Mouse (Mus musculus): ENCODE results near the gene Treml1. TPM values are rescaled to one million over a fixed set of nuclear protein-coding genes. Genes with fewer than 3 reads are reported as not detected.

The Treml1 gene
- not detected for polyA plus RNA-seq (2014; fragmentation: Illumina TruSeq; extraction: RNeasy Lipid Tissue Mini Kit (QIAGEN cat#74804); ENCODE audit: low read depth, low replicate concordance)

GRCm38 (mm10) chr17:48359616-48360015 lies at the start of gene Treml1:
Gene Treml1, plus strand, starts transcription at chr17:48359916.

GRCm38 (mm10) chr17:48315905-48316579 lies 43.7 kb upstream of the Treml1 start, which contains the start of gene B430306N03Rik:
Gene B430306N03Rik, plus strand, starts transcription at chr17:48316141.

GRCm38 (mm10) chr17:48346231-48346630 lies 13.5 kb upstream of the Treml1 start, which contains the start of gene Trem2:
Gene Trem2, plus strand, starts transcription at chr17:48346401.

GRCm38 (mm10) chr17:48409380-48410298 lies 49.9 kb downstream of the Treml1 start, which contains the start of the genes Nfya and Oard1:
Gene Nfya, minus strand, starts transcription at chr17:48409906.
Gene Oard1, plus strand, starts transcription at chr17:48410014.

Other genes starting within 250 kb of the Treml1 start
- gene 9830107B12Rik, start 213.6 kb upstream of the Treml1 start, polyA plus RNA-seq (2014; fragmentation: Illumina TruSeq; extraction: RNeasy Lipid Tissue Mini Kit (QIAGEN cat#74804); ENCODE audit: low read depth, low replicate concordance) = not detected
- not detected for gene A530064D06Rik, start 192.6 kb upstream of the Treml1 start, polyA plus RNA-seq (2014; fragmentation: Illumina TruSeq; extraction: RNeasy Lipid Tissue Mini Kit (QIAGEN cat#74804); ENCODE audit: low read depth, low replicate concordance)
- not detected for gene Trem1, start 127.1 kb upstream of the Treml1 start, polyA plus RNA-seq (2014; fragmentation: Illumina TruSeq; extraction: RNeasy Lipid Tissue Mini Kit (QIAGEN cat#74804); ENCODE audit: low read depth, low replicate concordance)
- not detected for gene Trem3, start 112.1 kb upstream of the Treml1 start, polyA plus RNA-seq (2014; fragmentation: Illumina TruSeq; extraction: RNeasy Lipid Tissue Mini Kit (QIAGEN cat#74804); ENCODE audit: low read depth, low replicate concordance)
- not detected for gene Treml4, start 95.6 kb upstream of the Treml1 start, polyA plus RNA-seq (2014; fragmentation: Illumina TruSeq; extraction: RNeasy Lipid Tissue Mini Kit (QIAGEN cat#74804); ENCODE audit: low read depth, low replicate concordance)
- 0.13 TPM for gene Treml2, start 60.4 kb upstream of the Treml1 start, polyA plus RNA-seq (2014; fragmentation: Illumina TruSeq; extraction: RNeasy Lipid Tissue Mini Kit (QIAGEN cat#74804); ENCODE audit: low read depth, low replicate concordance)
- 0.16 TPM for gene B430306N03Rik, start 43.8 kb upstream of the Treml1 start, polyA plus RNA-seq (2014; fragmentation: Illumina TruSeq; extraction: RNeasy Lipid Tissue Mini Kit (QIAGEN cat#74804); ENCODE audit: low read depth, low replicate concordance)
- gene Trem2, start 13.5 kb upstream of the Treml1 start, polyA plus RNA-seq (2014; fragmentation: Illumina TruSeq; extraction: RNeasy Lipid Tissue Mini Kit (QIAGEN cat#74804); ENCODE audit: low read depth, low replicate concordance) = 2.2 TPM
- 25.8 TPM for gene Nfya, start 50.0 kb downstream of the Treml1 start, polyA plus RNA-seq (2014; fragmentation: Illumina TruSeq; extraction: RNeasy Lipid Tissue Mini Kit (QIAGEN cat#74804); ENCODE audit: low read depth, low replicate concordance)
- gene Oard1, start 50.1 kb downstream of the Treml1 start, polyA plus RNA-seq (2014; fragmentation: Illumina TruSeq; extraction: RNeasy Lipid Tissue Mini Kit (QIAGEN cat#74804); ENCODE audit: low read depth, low replicate concordance) = 41.8 TPM
- gene Apobec2, start 73.0 kb downstream of the Treml1 start, polyA plus RNA-seq (2014; fragmentation: Illumina TruSeq; extraction: RNeasy Lipid Tissue Mini Kit (QIAGEN cat#74804); ENCODE audit: low read depth, low replicate concordance) = 274 TPM
- not detected for gene Tspo2, start 91.6 kb downstream of the Treml1 start, polyA plus RNA-seq (2014; fragmentation: Illumina TruSeq; extraction: RNeasy Lipid Tissue Mini Kit (QIAGEN cat#74804); ENCODE audit: low read depth, low replicate concordance)
- not detected for gene Unc5cl, start 95.0 kb downstream of the Treml1 start, polyA plus RNA-seq (2014; fragmentation: Illumina TruSeq; extraction: RNeasy Lipid Tissue Mini Kit (QIAGEN cat#74804); ENCODE audit: low read depth, low replicate concordance)